Mouse (Mus musculus) C2C12 (cell line): ENCODE measurements around the gene Pik3r6.

Source experiments
- CEBPB ChIP-seq: IDR thresholded peaks from one replicate; pipeline ENCODE4 v1.6.1; 2011; ENCODE audit warnings: low read depth, mild to moderate bottlenecking, control low read depth, moderate library complexity
- CTCF ChIP-seq: IDR thresholded peaks from one replicate; pipeline ENCODE4 v1.5.1; 2011; ENCODE audit not compliant: control insufficient read depth, insufficient read depth, insufficient read length
- FOSL1 ChIP-seq: IDR thresholded peaks from one replicate; pipeline ENCODE4 v1.8.0; 2011; ENCODE audit warnings: mild to moderate bottlenecking, low read length; ENCODE audit not compliant: poor library complexity, insufficient read depth, severe bottlenecking
- MAX ChIP-seq: IDR thresholded peaks from one replicate; pipeline ENCODE4 v1.6.1; 2011; ENCODE audit warnings: mild to moderate bottlenecking, control low read depth
- MYOD1 ChIP-seq: IDR thresholded peaks from one replicate; pipeline ENCODE4 v1.6.1; 2011; ENCODE audit warnings: low read depth; ENCODE audit not compliant: control insufficient read depth, insufficient read length
- MYOG ChIP-seq: IDR thresholded peaks from one replicate; pipeline ENCODE4 v1.6.1; 2011; ENCODE audit not compliant: control insufficient read depth, insufficient read length; ENCODE audit errors: extremely low read depth
- USF1 ChIP-seq: IDR thresholded peaks from one replicate; pipeline ENCODE4 v1.6.1; 2011; ENCODE audit warnings: low read depth, mild to moderate bottlenecking, control low read depth, moderate library complexity

GRCm38 (mm10) chr11:68480660-68481059 is 22.2 kb upstream of the Pik3r6 start:
- TF ChIP-seq CTCF, result no peak
- no peak for TF ChIP-seq MAX
- TF ChIP-seq CEBPB, result no peak
- TF ChIP-seq USF1, result no peak
- no peak for TF ChIP-seq FOSL1
- TF ChIP-seq MYOG, result no peak
- TF ChIP-seq MYOD1, result no peak
